Mouse (Mus musculus): ENCODE measurements at regions not wholly inside any gene's neighbourhood (a gene's known extent, or its start where the extent isn't known, plus 50 kb on each side); places are given as distances from the start of the nearest gene placed in this dataset. TPM values are rescaled to one million over a fixed set of nuclear protein-coding genes. Genes with fewer than 3 reads are reported as not detected.

- DNase-seq = no peak
Observed at GRCm38 (mm10) chr12:115807978-115808377, 239.5 kb upstream of the Zfp386 start.

Small RNA genes lying in the stretch of these regions (microRNA-seq; reads per million reads assigned to microRNA genes)
- not detected for gene Gm27722
- gene Mir6388 = not detected
